8 mouse cellular contexts compared by ENCODE assay signal in genomic region chr7:118300678-118301342, GRCm38 (mm10). TPM values are rescaled to one million over a fixed set of nuclear protein-coding genes. Genes with fewer than 3 reads are reported as not detected.
DNase-seq lines count a peak whose midpoint lies in the region; ATAC-seq and TF ChIP-seq lines count a peak whose summit lies in the region.

No protein-coding gene starts in this region.

- H3K4me2 ChIP-seq in midbrain, embryonic 13.5 days (replicated peaks), result no peak overlapping the region
- H3K4me2 ChIP-seq in heart, postnatal 0 days (ENCODE audit: low read depth, low read length), result no peak overlapping the region
- no peak overlapping the region for H3K4me2 ChIP-seq in limb, embryonic 14.5 days (replicated peaks; ENCODE audit: low read depth, low read length, severe bottlenecking)

- TF ChIP-seq CTCF in heart, postnatal 0 days (IDR thresholded peaks at IDR 0.05; ENCODE audit: low read depth), result peak; percentile 15; the same call in 1 of the 2 replicates

- 67% methylated on average over 7 of the region's 7 CpGs for WGBS in midbrain, embryonic 13.5 days
- WGBS in midbrain, embryonic 10.5 days, result 74% methylated on average over 7 of the region's 7 CpGs
- WGBS in heart, postnatal 0 days, result 55% methylated on average over 7 of the region's 7 CpGs
- WGBS in limb, embryonic 14.5 days, result 35% methylated on average over 7 of the region's 7 CpGs

- no peak overlapping the region for H3K27ac ChIP-seq in midbrain, embryonic 13.5 days
- no peak overlapping the region for H3K27ac ChIP-seq in midbrain, embryonic 10.5 days (replicated peaks)
- H3K27ac ChIP-seq in heart, postnatal 0 days (ENCODE audit: low read depth), result no peak overlapping the region
- H3K27ac ChIP-seq in limb, embryonic 14.5 days (replicated peaks; ENCODE audit: low read depth, low read length), result no peak overlapping the region

- no peak for TF ChIP-seq POLR2A in limb, embryonic 14.5 days (IDR thresholded peaks at IDR 0.05; ENCODE audit: borderline replicate concordance, extremely low read depth, insufficient read depth, insufficient read length)

- peak; percentile 35; the same call in 1 of the 2 replicates for ATAC-seq in midbrain, embryonic 13.5 days
- peak; percentile 76 for ATAC-seq in heart, postnatal 0 days (ENCODE audit: insufficient read depth, low read depth)
- ATAC-seq in limb, embryonic 14.5 days (ENCODE audit: low FRiP score, low read depth), result no peak

- H3K4me1 ChIP-seq in midbrain, embryonic 13.5 days (replicated peaks), result peaks cover 7% of the 10 kb centered on the region; the same call in 1 of the 2 replicates
- peaks cover 11% of the 10 kb centered on the region for H3K4me1 ChIP-seq in midbrain, embryonic 10.5 days
- no peaks in the 10 kb centered on the region for H3K4me1 ChIP-seq in heart, postnatal 0 days (ENCODE audit: control insufficient read depth, insufficient read depth)
- no peaks in the 10 kb centered on the region for H3K4me1 ChIP-seq in limb, embryonic 14.5 days (ENCODE audit: control insufficient read depth, insufficient read depth, low read length)

- no peaks in the 10 kb centered on the region for H3K36me3 ChIP-seq in midbrain, embryonic 13.5 days
- no peaks in the 10 kb centered on the region for H3K36me3 ChIP-seq in midbrain, embryonic 10.5 days
- no peaks in the 10 kb centered on the region for H3K36me3 ChIP-seq in heart, postnatal 0 days (replicated peaks; ENCODE audit: control insufficient read depth, insufficient read depth, low read length)
- no peaks in the 10 kb centered on the region for H3K36me3 ChIP-seq in limb, embryonic 14.5 days (ENCODE audit: control insufficient read depth, insufficient read depth, low read length)

- H3K9me3 ChIP-seq in midbrain, embryonic 13.5 days, result no peaks in the 10 kb centered on the region
- H3K9me3 ChIP-seq in midbrain, embryonic 10.5 days (replicated peaks), result no peaks in the 10 kb centered on the region
- no peaks in the 10 kb centered on the region for H3K9me3 ChIP-seq in heart, postnatal 0 days (replicated peaks; ENCODE audit: control insufficient read depth, low read length)
- H3K9me3 ChIP-seq in limb, embryonic 14.5 days (ENCODE audit: control insufficient read depth, low read length), result no peaks in the 10 kb centered on the region

- TF ChIP-seq EP300 in heart, postnatal 0 days (IDR thresholded peaks at IDR 0.05; ENCODE audit: low read depth), result no peak

- H3K4me3 ChIP-seq in midbrain, embryonic 13.5 days (replicated peaks), result no peak overlapping the region
- no peak overlapping the region for H3K4me3 ChIP-seq in midbrain, embryonic 10.5 days
- H3K4me3 ChIP-seq in heart, postnatal 0 days (ENCODE audit: low read depth, low read length), result no peak overlapping the region
- no peak overlapping the region for H3K4me3 ChIP-seq in limb, embryonic 14.5 days (replicated peaks; ENCODE audit: low read length)

- H3K27me3 ChIP-seq in midbrain, embryonic 13.5 days, result no peaks in the 10 kb centered on the region
- no peaks in the 10 kb centered on the region for H3K27me3 ChIP-seq in midbrain, embryonic 10.5 days (ENCODE audit: low read depth, poor library complexity, severe bottlenecking)
- H3K27me3 ChIP-seq in heart, postnatal 0 days (ENCODE audit: control insufficient read depth, insufficient read depth, low read length), result no peaks in the 10 kb centered on the region
- no peaks in the 10 kb centered on the region for H3K27me3 ChIP-seq in limb, embryonic 14.5 days (ENCODE audit: control insufficient read depth, insufficient read depth, low read length)

- peak; percentile 47 for DNase-seq in embryo, embryonic 10 days (ENCODE audit: low spot score)
- DNase-seq in embryo, embryonic 9.5 days (ENCODE audit: extremely low spot score), result no peak
- no peak for DNase-seq in midbrain, embryonic 10.5 days (ENCODE audit: low spot score)
- DNase-seq in heart, postnatal 0 days (ENCODE audit: low spot score), result peak; percentile 26
- DNase-seq in limb, embryonic 14.5 days (ENCODE audit: low spot score), result peak; percentile 67
- DNase-seq in yolk sac, embryonic 10.5 days (ENCODE audit: low spot score), result no peak
- no peak for DNase-seq in kidney, adult 9 months

- no peak overlapping the region for H3K9ac ChIP-seq in midbrain, embryonic 13.5 days (replicated peaks)
- no peak overlapping the region for H3K9ac ChIP-seq in heart, postnatal 0 days (replicated peaks; ENCODE audit: low read depth, low read length)
- no peak overlapping the region for H3K9ac ChIP-seq in limb, embryonic 14.5 days (ENCODE audit: low read depth, low read length, severe bottlenecking)

RNA-seq across cellular contexts. Expression of gene Smg1, which starts 57.3 kb away (rescaled TPM):
- 19.0 and 21.1 TPM in 2 replicates for polyA plus RNA-seq in midbrain, embryonic 13.5 days (2015; fragmentation: Nextera tagmentation; extraction: Ambion mirVana)
- 17.2 and 17.9 TPM in 2 replicates for polyA plus RNA-seq in midbrain, embryonic 10.5 days (2016; fragmentation: Nextera tagmentation; extraction: Ambion mirVana)
- total RNA-seq in heart, postnatal 0 days (2014; rRNA removed; ENCODE audit: low replicate concordance), result 35.2 and 36.6 TPM in 2 replicates
- polyA plus RNA-seq in heart, postnatal 0 days (2015; fragmentation: Nextera tagmentation; extraction: Ambion mirVana), result 8.4 and 8.7 TPM in 2 replicates
- polyA plus RNA-seq in limb, embryonic 14.5 days (2012; rRNA removed), result 42.8 and 45.4 TPM in 2 replicates
- 21.6 and 23.9 TPM in 2 replicates for polyA plus RNA-seq in limb, embryonic 14.5 days (2014; fragmentation: Nextera tagmentation; extraction: Ambion mirVana)

Comparison
In these comparisons a context has a peak if more than half of its experiments do, and no peak if none do; other contexts are left out.
1. DNase-seq: peak in embryo, embryonic 10 days (single experiment), heart, postnatal 0 days (single experiment) and limb, embryonic 14.5 days (single experiment); none in embryo, embryonic 9.5 days (single experiment), midbrain, embryonic 10.5 days (single experiment), yolk sac, embryonic 10.5 days (single experiment) and kidney, adult 9 months (single experiment).